27 mouse cellular contexts compared by ENCODE assay signal in genomic region chr9:65148507-65148906, GRCm38 (mm10). TPM values are rescaled to one million over a fixed set of nuclear protein-coding genes. Genes with fewer than 3 reads are reported as not detected.
DNase-seq lines count a peak whose midpoint lies in the region; ATAC-seq and TF ChIP-seq lines count a peak whose summit lies in the region.
"Had no signal": no experiment of that assay in that cellular context is flagged by ENCODE, and none has a peak within 500 bp of the region (broad histone marks: within the 10 kb centered on the region; RNA-seq: fewer than 3 reads in every experiment).

No protein-coding gene starts in this region.

- H3K4me2 ChIP-seq in hindbrain, embryonic 14.5 days (replicated peaks) = no peak overlapping the region
- H3K4me2 ChIP-seq in midbrain, postnatal 0 days (ENCODE audit: low read depth, low read length, poor library complexity, severe bottlenecking) = no peak overlapping the region
- H3K4me2 ChIP-seq in CH12.LX (ENCODE audit: insufficient read depth, low read depth, poor library complexity, severe bottlenecking) = peak overlapping the region; percentile 56
- H3K4me2 ChIP-seq: embryonic facial prominence, embryonic 12.5 days; embryonic facial prominence, embryonic 15.5 days; forebrain, embryonic 13.5 days; heart, embryonic 12.5 days; heart, embryonic 15.5 days; hindbrain, embryonic 13.5 days; intestine, embryonic 15.5 days had no signal

- no peak for TF ChIP-seq POLR2A in CH12.LX (IDR thresholded peaks at IDR 0.05; ENCODE audit: low read depth, low read length)

- peaks cover 93% of the 10 kb centered on the region for H3K36me3 ChIP-seq in hindbrain, embryonic 10.5 days
- peaks cover 44% of the 10 kb centered on the region for H3K36me3 ChIP-seq in hindbrain, embryonic 14.5 days (replicated peaks; ENCODE audit: control insufficient read depth, insufficient read depth)
- peaks cover 91% of the 10 kb centered on the region for H3K36me3 ChIP-seq in midbrain, embryonic 10.5 days
- peaks cover 7% of the 10 kb centered on the region; the same call in 1 of the 2 replicates for H3K36me3 ChIP-seq in midbrain, postnatal 0 days (ENCODE audit: insufficient read depth, low read length)
- H3K36me3 ChIP-seq in CH12.LX (replicated peaks in 1 of 2; ENCODE audit: control insufficient read depth in 1 of 2, insufficient read depth in 1 of 2, low read length in 1 of 2) = no peaks in the 10 kb centered on the region
- H3K36me3 ChIP-seq: embryonic facial prominence, embryonic 15.5 days; G1E; heart, embryonic 12.5 days; heart, embryonic 15.5 days; intestine, embryonic 15.5 days had no signal

- TF ChIP-seq RAD21 in CH12.LX (IDR thresholded peaks at IDR 0.05; ENCODE audit: low read depth, low read length) = no peak

- dilution Hi-C loops in CH12.LX (cut with MboI; ENCODE audit: extremely low pct_ligation_motif_present, extremely low pct_unique_long_range_greater_than_20kb, low sequenced_read_pairs) = no loop called here

- 83% methylated on average over 7 of the region's 7 CpGs for WGBS in hindbrain, embryonic 10.5 days
- 80% methylated on average over 7 of the region's 7 CpGs for WGBS in hindbrain, embryonic 14.5 days
- WGBS in midbrain, embryonic 10.5 days = 80% methylated on average over 7 of the region's 7 CpGs
- 70% methylated on average over 7 of the region's 7 CpGs for WGBS in midbrain, postnatal 0 days

- no peak for TF ChIP-seq CTCF in midbrain, postnatal 0 days (IDR thresholded peaks at IDR 0.05)
- TF ChIP-seq CTCF in CH12.LX (conservative IDR thresholded peaks at IDR 0.05 in 1 of 2, IDR thresholded peaks at IDR 0.05 in 1 of 2; ENCODE audit: low read depth in 2 of 2, low read length in 2 of 2) = no peak

- no peak for DNase-seq in hindbrain, embryonic 10.5 days (ENCODE audit: low spot score)
- no peak for DNase-seq in hindbrain, embryonic 14.5 days (ENCODE audit: low spot score)
- no peak for DNase-seq in midbrain, embryonic 10.5 days (ENCODE audit: low spot score)
- no peak for DNase-seq in midbrain, postnatal 0 days (ENCODE audit: low spot score)
- peak; percentile 40 for DNase-seq in A20 (ENCODE audit: low read depth, low spot score)
- DNase-seq in CH12.LX (ENCODE audit: extremely low read depth) = peak; percentile 37
- DNase-seq in thymus, postnatal 14 days = no peak
- no peak for DNase-seq in left cerebral cortex, adult 18-20 months (ENCODE audit: low spot score in 2 of 2)
- DNase-seq: adrenal gland, postnatal 10 days; cerebellum, adult 11 months; cerebellum, adult 2 months; cerebellum, adult 9-11 months; cerebellum, postnatal 25 days; gastrocnemius, postnatal 25 days; heart, adult 18-20 months; heart, postnatal 10 days; heart, postnatal 36 days had no signal

- no peaks in the 10 kb centered on the region for H3K79me2 ChIP-seq in CH12.LX (replicated peaks; ENCODE audit: control insufficient read depth, extremely low read depth, insufficient read depth, poor library complexity, severe bottlenecking)

- in situ Hi-C loops in CH12.LX (cut with MboI; ENCODE audit: low pct_ligation_motif_present, low pct_unique_long_range_greater_than_20kb, low sequenced_read_pairs) = no loop called here

- no peak overlapping the region for H3K9ac ChIP-seq in hindbrain, embryonic 14.5 days
- H3K9ac ChIP-seq in midbrain, postnatal 0 days (replicated peaks; ENCODE audit: low read length, poor library complexity, severe bottlenecking) = no peak overlapping the region
- no peak overlapping the region for H3K9ac ChIP-seq in CH12.LX (ENCODE audit: insufficient read depth, low read depth)
- H3K9ac ChIP-seq: embryonic facial prominence, embryonic 12.5 days; embryonic facial prominence, embryonic 15.5 days; forebrain, embryonic 13.5 days; heart, embryonic 12.5 days; heart, embryonic 15.5 days; hindbrain, embryonic 13.5 days; intestine, embryonic 15.5 days had no signal

- H3K4me3 ChIP-seq in hindbrain, embryonic 10.5 days = no peak overlapping the region
- H3K4me3 ChIP-seq in hindbrain, embryonic 14.5 days (replicated peaks; ENCODE audit: low read length) = no peak overlapping the region
- H3K4me3 ChIP-seq in midbrain, embryonic 10.5 days = 0 out of 2 replicates have a peak overlapping the region, but pooled peaks have one; percentile 23
- no peak overlapping the region for H3K4me3 ChIP-seq in midbrain, postnatal 0 days (ENCODE audit: low read depth, low read length)
- no peak overlapping the region for H3K4me3 ChIP-seq in CH12.LX (replicated peaks in 1 of 3; ENCODE audit: low read depth in 2 of 3, low read length in 2 of 3, poor library complexity in 1 of 3)
- H3K4me3 ChIP-seq: embryonic facial prominence, embryonic 12.5 days; embryonic facial prominence, embryonic 15.5 days; forebrain, embryonic 13.5 days; heart, embryonic 12.5 days; heart, embryonic 15.5 days; hindbrain, embryonic 13.5 days; intestine, embryonic 15.5 days had no signal

- peak overlapping the region; percentile 43; the same call in 1 of the 2 replicates for H3K27ac ChIP-seq in hindbrain, embryonic 10.5 days
- no peak overlapping the region for H3K27ac ChIP-seq in hindbrain, embryonic 14.5 days
- peak overlapping the region; percentile 91 for H3K27ac ChIP-seq in midbrain, embryonic 10.5 days (replicated peaks)
- no peak overlapping the region for H3K27ac ChIP-seq in midbrain, postnatal 0 days (ENCODE audit: low read depth, low read length)
- H3K27ac ChIP-seq in CH12.LX (ENCODE audit: insufficient read depth, low read depth) = no peak overlapping the region
- H3K27ac ChIP-seq: embryonic facial prominence, embryonic 12.5 days; embryonic facial prominence, embryonic 15.5 days; forebrain, embryonic 13.5 days; heart, embryonic 15.5 days; hindbrain, embryonic 13.5 days; intestine, embryonic 15.5 days had no signal

- no peak for ATAC-seq in hindbrain, embryonic 14.5 days (ENCODE audit: low FRiP score)
- no peak for ATAC-seq in midbrain, postnatal 0 days (ENCODE audit: low FRiP score)
- ATAC-seq: forebrain, embryonic 13.5 days; intestine, embryonic 15.5 days; Patski had no signal

- H3K9me3 ChIP-seq in hindbrain, embryonic 10.5 days = no peaks in the 10 kb centered on the region
- no peaks in the 10 kb centered on the region for H3K9me3 ChIP-seq in hindbrain, embryonic 14.5 days (ENCODE audit: control insufficient read depth, low read length)
- H3K9me3 ChIP-seq in midbrain, embryonic 10.5 days (replicated peaks) = no peaks in the 10 kb centered on the region
- H3K9me3 ChIP-seq in midbrain, postnatal 0 days (ENCODE audit: low read length) = no peaks in the 10 kb centered on the region
- no peaks in the 10 kb centered on the region for H3K9me3 ChIP-seq in CH12.LX (replicated peaks; ENCODE audit: low read length)
- H3K9me3 ChIP-seq: embryonic facial prominence, embryonic 12.5 days; embryonic facial prominence, embryonic 15.5 days; forebrain, embryonic 13.5 days; G1E; heart, embryonic 12.5 days; heart, embryonic 15.5 days; hindbrain, embryonic 13.5 days; intestine, embryonic 15.5 days had no signal

- no peaks in the 10 kb centered on the region for H3K27me3 ChIP-seq in hindbrain, embryonic 10.5 days (ENCODE audit: insufficient read depth, poor library complexity, severe bottlenecking)
- H3K27me3 ChIP-seq in hindbrain, embryonic 14.5 days (ENCODE audit: control insufficient read depth, insufficient read depth, low read length) = no peaks in the 10 kb centered on the region
- H3K27me3 ChIP-seq in midbrain, embryonic 10.5 days (ENCODE audit: low read depth, poor library complexity, severe bottlenecking) = no peaks in the 10 kb centered on the region
- no peaks in the 10 kb centered on the region for H3K27me3 ChIP-seq in midbrain, postnatal 0 days (ENCODE audit: insufficient read depth, low read length)
- H3K27me3 ChIP-seq in CH12.LX (replicated peaks) = peaks cover 45% of the 10 kb centered on the region
- H3K27me3 ChIP-seq: embryonic facial prominence, embryonic 12.5 days; embryonic facial prominence, embryonic 15.5 days; forebrain, embryonic 13.5 days; hindbrain, embryonic 13.5 days; intestine, embryonic 15.5 days had no signal

- TF ChIP-seq EP300 in CH12.LX (IDR thresholded peaks at IDR 0.05; ENCODE audit: low read length) = peak; percentile 81

- peaks cover 100% of the 10 kb centered on the region for H3K4me1 ChIP-seq in hindbrain, embryonic 10.5 days (replicated peaks)
- peaks cover 32% of the 10 kb centered on the region for H3K4me1 ChIP-seq in hindbrain, embryonic 14.5 days (replicated peaks; ENCODE audit: control insufficient read depth, insufficient read depth, low read length)
- H3K4me1 ChIP-seq in midbrain, embryonic 10.5 days = peaks cover 99% of the 10 kb centered on the region
- H3K4me1 ChIP-seq in midbrain, postnatal 0 days (ENCODE audit: insufficient read depth, low read length) = no peaks in the 10 kb centered on the region; the same call in 1 of the 2 replicates
- H3K4me1 ChIP-seq in CH12.LX (ENCODE audit: control insufficient read depth in 1 of 2, insufficient read depth in 2 of 2) = peaks cover 4 to 20% of the 10 kb centered on the region in 2 experiments

RNA-seq across cellular contexts. Expression of gene Igdcc3, which starts 7.5 kb away (rescaled TPM):
- 218 and 357 TPM in 2 replicates for polyA plus RNA-seq in hindbrain, embryonic 10.5 days (2016; fragmentation: Nextera tagmentation; extraction: Ambion mirVana)
- 10.5 and 10.6 TPM in 2 replicates for polyA plus RNA-seq in hindbrain, embryonic 14.5 days (2014; fragmentation: Nextera tagmentation; extraction: Ambion mirVana)
- 334 and 450 TPM in 2 replicates for polyA plus RNA-seq in midbrain, embryonic 10.5 days (2016; fragmentation: Nextera tagmentation; extraction: Ambion mirVana)
- 5.3 and 7.7 TPM in 2 replicates for total RNA-seq in midbrain, postnatal 0 days (2014; rRNA removed)
- 6.4 and 6.6 TPM in 2 replicates for polyA plus RNA-seq in midbrain, postnatal 0 days (2015; fragmentation: Nextera tagmentation; extraction: Ambion mirVana)
- total RNA-seq in CH12.LX (2012; rRNA removed) = 0.21 TPM in 1 of 2 replicates, not detected in the other
- total RNA-seq in CH12.LX (2014; rRNA removed) = not detected in 2 replicates
- 0.20 and 0.26 TPM in 2 replicates for polyA plus RNA-seq in CH12.LX (2012; ENCODE audit: insufficient read length, low read depth)
- 1 to 10 TPM; 1.4 to 1.7 TPM for total RNA-seq in left cerebral cortex, adult 18-20 months (2021)
- total RNA-seq: common myeloid progenitor, adult 5-6 weeks had no signal
- polyA plus RNA-seq: G1E, Patski had no signal

RNA-seq across cellular contexts. Expression of gene Parp16, which starts 46.6 kb away (rescaled TPM):
- polyA plus RNA-seq in hindbrain, embryonic 10.5 days (2016; fragmentation: Nextera tagmentation; extraction: Ambion mirVana) = 7.7 and 8.0 TPM in 2 replicates
- 6.3 and 7.9 TPM in 2 replicates for polyA plus RNA-seq in hindbrain, embryonic 14.5 days (2014; fragmentation: Nextera tagmentation; extraction: Ambion mirVana)
- 7.2 and 7.9 TPM in 2 replicates for polyA plus RNA-seq in midbrain, embryonic 10.5 days (2016; fragmentation: Nextera tagmentation; extraction: Ambion mirVana)
- total RNA-seq in midbrain, postnatal 0 days (2014; rRNA removed) = 7.5 and 8.0 TPM in 2 replicates
- polyA plus RNA-seq in midbrain, postnatal 0 days (2015; fragmentation: Nextera tagmentation; extraction: Ambion mirVana) = 7.0 and 7.7 TPM in 2 replicates
- 1.3 and 1.7 TPM in 2 replicates for total RNA-seq in CH12.LX (2012; rRNA removed)
- 0.44 and 0.46 TPM in 2 replicates for total RNA-seq in CH12.LX (2014; rRNA removed)
- polyA plus RNA-seq in CH12.LX (2012; ENCODE audit: insufficient read length, low read depth) = 0.81 and 0.94 TPM in 2 replicates
- total RNA-seq in left cerebral cortex, adult 18-20 months (2021) = 1 to 10 TPM; 4.0 to 4.3 TPM

RNA-seq across cellular contexts. Expression of gene Igdcc4, which starts 47.2 kb away (rescaled TPM):
- polyA plus RNA-seq in hindbrain, embryonic 10.5 days (2016; fragmentation: Nextera tagmentation; extraction: Ambion mirVana) = 8.3 and 10.4 TPM in 2 replicates
- 18.9 and 19.4 TPM in 2 replicates for polyA plus RNA-seq in hindbrain, embryonic 14.5 days (2014; fragmentation: Nextera tagmentation; extraction: Ambion mirVana)
- polyA plus RNA-seq in midbrain, embryonic 10.5 days (2016; fragmentation: Nextera tagmentation; extraction: Ambion mirVana) = 8.9 and 12.6 TPM in 2 replicates
- 46.6 and 52.9 TPM in 2 replicates for total RNA-seq in midbrain, postnatal 0 days (2014; rRNA removed)
- 11.1 and 11.9 TPM in 2 replicates for polyA plus RNA-seq in midbrain, postnatal 0 days (2015; fragmentation: Nextera tagmentation; extraction: Ambion mirVana)
- total RNA-seq in CH12.LX (2012; rRNA removed) (0.04 and 0.13 TPM in 2 replicates), CH12.LX (2014; rRNA removed) (not detected in 2 replicates)
- 0.11 and 0.23 TPM in 2 replicates for polyA plus RNA-seq in CH12.LX (2012; ENCODE audit: insufficient read length, low read depth)
- total RNA-seq in left cerebral cortex, adult 18-20 months (2021) = 10 to 100 TPM; 28.0 to 30.6 TPM
- polyA plus RNA-seq: G1E had no signal

Comparison
In these comparisons a context has a peak if more than half of its experiments do, and no peak if none do; other contexts are left out.
1. H3K27ac ChIP-seq: peak in hindbrain, embryonic 10.5 days (single experiment) and midbrain, embryonic 10.5 days (single experiment); none in hindbrain, embryonic 14.5 days (single experiment), midbrain, postnatal 0 days (single experiment) and CH12.LX (single experiment).
2. RNA of gene Igdcc3, which starts 7.5 kb away (polyA plus RNA-seq): 334 to 450 TPM in midbrain, embryonic 10.5 days and 218 to 357 TPM in hindbrain, embryonic 10.5 days; 10.5 to 10.6 TPM in hindbrain, embryonic 14.5 days, 6.4 to 6.6 TPM in midbrain, postnatal 0 days and 0.20 to 0.26 TPM in CH12.LX; every median in the first group is over 10 times any median in the second.
3. DNase-seq: peak in A20 (single experiment) and CH12.LX (single experiment); none in hindbrain, embryonic 10.5 days (single experiment), hindbrain, embryonic 14.5 days (single experiment), midbrain, embryonic 10.5 days (single experiment), midbrain, postnatal 0 days (single experiment), thymus, postnatal 14 days (single experiment) and left cerebral cortex, adult 18-20 months (0 of 2).